Mouse (Mus musculus): Measurements from ENCODE around the gene AA792892. TPM values are rescaled to one million over a fixed set of nuclear protein-coding genes. Genes with fewer than 3 reads are reported as not detected.
"Not testable (repeated sequence)": the region's sequence is repeated elsewhere in the genome, so short reads cannot be mapped to it uniquely, and the experiment has no call there.

Gene AA792892
- polyA plus RNA-seq (2015; fragmentation: Nextera tagmentation; extraction: Ambion mirVana), result not detected in 2 replicates

- not testable (repeated sequence) for H3K4me2 ChIP-seq (ENCODE audit: low read depth, low read length); H3K27ac ChIP-seq (ENCODE audit: low read length); H3K36me3 ChIP-seq (ENCODE audit: control insufficient read depth, insufficient read depth); H3K27me3 ChIP-seq (ENCODE audit: control insufficient read depth, insufficient read depth, low read depth, low read length); H3K4me1 ChIP-seq (ENCODE audit: control insufficient read depth, low read depth, low read length); ATAC-seq (ENCODE audit: low read depth); H3K4me3 ChIP-seq (ENCODE audit: low read depth, low read length); H3K9me3 ChIP-seq (replicated peaks; ENCODE audit: control insufficient read depth, low read length); H3K9ac ChIP-seq (ENCODE audit: low read depth, low read length)
- no CpG with 5 or more reads among the region's 2 CpGs for WGBS (ENCODE audit: insufficient replicate concordance)
Measured at GRCm38 (mm10) chr5:94339449-94339848, at the start of gene AA792892. AA792892 (plus strand) TSS chr5:94339749.

GRCm38 (mm10) chr5:94306696-94307095, 32.9 kb upstream of the AA792892 start, which contains the start of gene A430089I19Rik:
A430089I19Rik (minus strand) TSS chr5:94306796.
- not testable (repeated sequence) for H3K9me3 ChIP-seq (replicated peaks; ENCODE audit: control insufficient read depth, low read length); H3K36me3 ChIP-seq (ENCODE audit: control insufficient read depth, insufficient read depth); H3K27me3 ChIP-seq (ENCODE audit: control insufficient read depth, insufficient read depth, low read depth, low read length); H3K9ac ChIP-seq (ENCODE audit: low read depth, low read length); H3K27ac ChIP-seq (ENCODE audit: low read length); H3K4me1 ChIP-seq (ENCODE audit: control insufficient read depth, low read depth, low read length); H3K4me3 ChIP-seq (ENCODE audit: low read depth, low read length); ATAC-seq (ENCODE audit: low read depth); H3K4me2 ChIP-seq (ENCODE audit: low read depth, low read length)
- WGBS (ENCODE audit: insufficient replicate concordance), result 67% methylated on average over 1 of the region's 1 CpGs

GRCm38 (mm10) chr5:94314135-94314534, 25.4 kb upstream of the AA792892 start, which contains the start of gene Gm6502:
Gm6502 (plus strand) TSS chr5:94314435.
- H3K9ac ChIP-seq (ENCODE audit: low read depth, low read length); ATAC-seq (ENCODE audit: low read depth); H3K27ac ChIP-seq (ENCODE audit: low read length); H3K9me3 ChIP-seq (replicated peaks; ENCODE audit: control insufficient read depth, low read length); H3K36me3 ChIP-seq (ENCODE audit: control insufficient read depth, insufficient read depth); H3K27me3 ChIP-seq (ENCODE audit: control insufficient read depth, insufficient read depth, low read depth, low read length); H3K4me1 ChIP-seq (ENCODE audit: control insufficient read depth, low read depth, low read length); H3K4me2 ChIP-seq (ENCODE audit: low read depth, low read length); H3K4me3 ChIP-seq (ENCODE audit: low read depth, low read length): not testable (repeated sequence)
- WGBS (ENCODE audit: insufficient replicate concordance), result no CpG with 5 or more reads among the region's 2 CpGs

Other genes with a start within 250 kb of the AA792892 start
- not detected in 2 replicates for gene Gm3106, start 121.7 kb upstream of the AA792892 start, polyA plus RNA-seq (2015; fragmentation: Nextera tagmentation; extraction: Ambion mirVana)
- gene A430089I19Rik, start 33.0 kb upstream of the AA792892 start, polyA plus RNA-seq (2015; fragmentation: Nextera tagmentation; extraction: Ambion mirVana), result not detected in 2 replicates
- not detected in 2 replicates for gene Gm6502, start 25.3 kb upstream of the AA792892 start, polyA plus RNA-seq (2015; fragmentation: Nextera tagmentation; extraction: Ambion mirVana)
- gene Gm7682, start 106.0 kb downstream of the AA792892 start, polyA plus RNA-seq (2015; fragmentation: Nextera tagmentation; extraction: Ambion mirVana), result not detected in 2 replicates
- gene Gm3139, start 186.5 kb downstream of the AA792892 start, polyA plus RNA-seq (2015; fragmentation: Nextera tagmentation; extraction: Ambion mirVana), result not detected in 2 replicates